Mouse (Mus musculus): Measurements from ENCODE around the gene Plcd1. TPM values are rescaled to one million over a fixed set of nuclear protein-coding genes. Genes with fewer than 3 reads are reported as not detected.
A peak's percentile ranks its signal among the peaks of the same experiment; 100 is the strongest.

Plcd1 gene
- polyA plus RNA-seq, 1 experiment from 2014 or later = 1.6 TPM

DNA sequence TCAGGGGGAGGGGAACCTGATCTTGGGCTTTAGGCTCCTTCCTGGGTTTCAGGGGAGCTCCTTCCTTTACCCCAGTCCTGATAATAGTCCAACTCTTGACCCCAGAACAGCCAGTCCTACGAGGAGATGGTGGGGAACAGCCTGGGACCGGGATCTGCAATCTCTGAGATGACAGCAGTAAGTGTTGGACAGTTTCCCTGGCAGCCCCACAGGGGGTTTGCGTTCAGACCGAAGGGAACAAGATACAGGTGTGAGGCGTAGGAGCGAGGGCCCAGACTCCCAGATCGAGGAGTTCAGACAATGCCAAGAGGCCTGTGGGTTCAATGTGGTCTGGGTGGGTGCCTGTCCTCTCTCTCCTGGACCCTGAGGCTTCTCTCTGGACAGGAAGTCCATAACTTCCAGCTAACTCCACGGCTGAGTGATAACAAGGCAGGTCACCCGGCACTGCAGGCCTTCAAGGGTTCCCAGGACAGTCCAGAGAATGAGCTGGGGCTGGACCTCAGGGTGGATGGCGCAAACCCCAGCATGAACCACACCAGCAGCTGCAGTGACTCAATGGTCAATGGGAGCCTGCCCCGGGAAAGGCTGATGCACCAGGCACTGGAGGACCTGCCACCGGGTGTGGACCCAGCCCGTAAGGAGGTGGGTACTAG lies 23.0 kb downstream of the Plcd1 start:
- ATAC-seq (ENCODE audit: low read depth) = no peak
- DNase-seq = no peak
- Histone ChIP-seq H3K9ac (no peak overlapping the region), H3K4me3 (replicated peaks) (no peak overlapping the region), H3K36me3 (no peaks in the 10 kb centered on the region), H3K4me1 (replicated peaks) (0 out of 2 replicates have a peak, but pooled peaks cover 3% of the 10 kb centered on the region), H3K4me2 (no peak overlapping the region), H3K9me3 (replicated peaks) (no peaks in the 10 kb centered on the region), H3K27ac (no peak overlapping the region), H3K27me3 (no peaks in the 10 kb centered on the region)
- 64% methylated on average over 13 of the region's 13 CpGs for WGBS (ENCODE audit: insufficient replicate concordance)

DNA sequence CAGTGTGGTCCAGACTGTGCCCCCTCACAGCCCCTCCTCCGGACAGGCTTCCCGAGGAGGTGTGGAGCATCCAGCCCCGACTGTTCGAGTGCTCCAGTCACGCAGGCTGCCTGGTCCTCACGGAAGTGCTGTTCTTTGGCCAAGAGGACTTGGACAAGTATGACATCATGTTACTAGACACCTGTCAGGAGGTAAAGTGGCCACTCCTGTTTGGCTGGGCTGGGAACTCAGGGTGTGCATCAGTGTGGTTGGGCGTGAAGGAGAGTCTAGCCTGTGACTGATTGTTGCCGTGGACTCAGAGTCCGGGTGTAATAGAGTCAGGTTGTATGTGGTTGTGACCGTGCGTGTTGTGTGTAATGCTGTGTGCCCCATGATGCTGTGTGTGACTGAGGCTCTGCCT lies 25.0 kb downstream of the Plcd1 start:
- Histone ChIP-seq H3K4me3 (replicated peaks) (no peak overlapping the region), H3K4me2 (no peak overlapping the region), H3K9ac (no peak overlapping the region), H3K27me3 (no peaks in the 10 kb centered on the region), H3K9me3 (replicated peaks) (no peaks in the 10 kb centered on the region), H3K27ac (no peak overlapping the region), H3K4me1 (replicated peaks) (peaks cover 8% of the 10 kb centered on the region), H3K36me3 (no peaks in the 10 kb centered on the region)
- no peak for DNase-seq
- no peak for ATAC-seq (ENCODE audit: low read depth)
- WGBS (ENCODE audit: insufficient replicate concordance) = 76% methylated on average over 11 of the region's 11 CpGs

DNA sequence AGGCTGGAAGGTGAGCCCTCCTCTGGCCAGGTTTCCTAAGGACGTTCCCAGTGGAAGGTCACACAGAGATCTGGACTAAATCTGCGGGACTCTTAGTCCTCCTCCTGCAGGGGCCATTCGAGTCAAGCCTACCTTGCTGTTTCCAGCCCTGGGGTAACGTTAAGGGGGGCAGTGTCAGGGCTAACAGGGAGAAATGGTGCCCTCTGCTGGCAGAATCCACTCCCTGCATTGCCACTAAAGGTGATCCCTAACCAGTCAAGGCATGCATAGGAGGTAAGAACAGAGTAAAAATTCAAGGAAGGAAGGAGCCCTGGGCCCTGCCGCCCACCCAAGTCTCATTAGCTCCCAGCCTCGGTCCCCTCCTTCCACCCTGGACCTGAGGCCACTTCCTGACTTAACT lies 25.7 kb downstream of the Plcd1 start:
- Histone ChIP-seq H3K4me3 (replicated peaks) (no peak overlapping the region), H3K4me2 (no peak overlapping the region), H3K9ac (no peak overlapping the region), H3K4me1 (replicated peaks) (peaks cover 14% of the 10 kb centered on the region), H3K9me3 (replicated peaks) (no peaks in the 10 kb centered on the region), H3K36me3 (no peaks in the 10 kb centered on the region), H3K27ac (no peak overlapping the region), H3K27me3 (no peaks in the 10 kb centered on the region)
- WGBS (ENCODE audit: insufficient replicate concordance) = 8% methylated on average over 6 of the region's 6 CpGs
- DNase-seq = peak; percentile 42
- no peak for ATAC-seq (ENCODE audit: low read depth)

DNA sequence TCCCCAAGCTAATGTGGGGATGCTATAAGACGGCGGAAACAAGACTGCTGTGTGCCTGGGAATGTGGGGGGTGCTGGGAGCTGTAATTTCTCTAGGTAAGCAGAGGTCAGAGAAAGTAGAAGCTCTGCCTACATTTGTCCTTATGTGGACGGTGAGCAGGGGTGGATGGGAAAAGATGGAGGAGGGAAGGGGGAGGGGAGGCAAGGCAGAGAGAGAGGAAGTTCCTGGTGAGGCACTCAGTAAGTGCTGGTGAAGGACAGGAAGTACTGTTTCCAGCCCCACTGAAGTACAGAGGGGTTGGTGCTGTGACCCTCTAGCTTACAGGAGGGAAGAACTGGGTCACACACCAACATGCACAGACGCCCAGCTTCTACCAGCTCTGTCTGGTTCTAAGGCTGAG lies 29.0 kb downstream of the Plcd1 start:
- H3K36me3 ChIP-seq = no peaks in the 10 kb centered on the region
- no peaks in the 10 kb centered on the region for H3K9me3 ChIP-seq (replicated peaks)
- no peak for DNase-seq
- H3K27ac ChIP-seq = no peak overlapping the region
- no peak overlapping the region for H3K9ac ChIP-seq
- no peak for ATAC-seq (ENCODE audit: low read depth)
- no peaks in the 10 kb centered on the region for H3K27me3 ChIP-seq
- WGBS (ENCODE audit: insufficient replicate concordance) = 40% methylated on average over 4 of the region's 4 CpGs
- H3K4me3 ChIP-seq (replicated peaks) = no peak overlapping the region
- H3K4me1 ChIP-seq (replicated peaks) = peaks cover 14% of the 10 kb centered on the region
- H3K4me2 ChIP-seq = peak overlapping the region; percentile 29; the same call in 1 of the 2 replicates

DNA sequence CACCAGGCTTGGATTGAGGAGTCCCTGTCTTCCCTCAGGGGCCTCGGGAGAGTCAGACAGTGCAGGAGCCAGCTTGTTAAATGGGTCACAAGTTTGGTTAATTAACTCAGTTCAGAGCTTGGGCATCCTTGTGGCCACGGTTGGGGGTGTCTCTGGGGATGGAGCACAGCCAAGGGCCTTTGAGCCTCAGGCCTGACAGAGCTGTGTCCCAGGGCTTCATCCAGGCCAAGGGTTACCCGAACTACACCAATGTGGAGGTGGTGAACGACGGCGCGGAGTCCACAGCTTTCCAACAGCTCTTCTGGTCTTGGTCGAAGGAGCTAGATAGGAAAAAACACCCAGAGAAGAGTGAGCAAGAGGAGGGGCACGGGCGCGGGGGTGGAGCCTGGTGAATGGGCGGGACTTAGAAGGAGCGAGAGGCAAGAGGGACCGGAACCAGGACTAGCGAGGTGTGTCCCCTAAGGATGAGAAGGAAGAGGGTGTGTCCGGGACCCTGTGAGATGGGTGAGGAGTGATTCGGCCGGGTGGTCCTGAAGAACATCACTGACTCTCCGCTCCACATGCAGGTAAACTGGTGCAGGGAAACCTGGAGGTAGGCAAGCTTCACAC lies 30.2 kb downstream of the Plcd1 start:
- WGBS (ENCODE audit: insufficient replicate concordance) = 32% methylated on average over 19 of the region's 19 CpGs
- peaks cover 14% of the 10 kb centered on the region for H3K4me1 ChIP-seq (replicated peaks)
- no peak overlapping the region for H3K9ac ChIP-seq
- DNase-seq (peak; percentile 31), ATAC-seq (ENCODE audit: low read depth) (0 out of 2 replicates have a peak, but pooled peaks have one; percentile 21)
- H3K36me3 ChIP-seq = no peaks in the 10 kb centered on the region
- no peaks in the 10 kb centered on the region for H3K27me3 ChIP-seq
- peak overlapping the region; percentile 29; the same call in 1 of the 2 replicates for H3K4me2 ChIP-seq
- no peak overlapping the region for H3K4me3 ChIP-seq (replicated peaks)
- no peaks in the 10 kb centered on the region for H3K9me3 ChIP-seq (replicated peaks)
- H3K27ac ChIP-seq = no peak overlapping the region

DNA sequence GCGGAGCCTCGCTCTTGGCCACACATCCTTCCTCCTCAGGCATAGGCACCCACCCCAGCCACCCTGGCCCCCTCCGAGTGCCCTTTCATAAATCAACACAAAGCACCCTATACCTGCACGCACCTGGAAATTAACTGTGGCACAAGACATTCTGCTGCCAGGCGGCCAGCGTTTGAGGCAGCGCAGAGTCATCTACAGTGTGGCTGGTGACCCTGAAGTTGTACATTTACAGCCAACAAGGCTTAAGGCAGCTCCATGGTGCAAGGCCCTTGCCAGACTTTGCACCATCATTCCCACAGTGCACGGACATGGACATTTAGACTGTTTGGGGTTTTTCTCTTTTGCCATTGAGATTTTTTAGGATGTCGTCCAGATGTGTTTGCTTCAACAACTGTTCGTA lies 32.6 kb downstream of the Plcd1 start:
- Histone ChIP-seq H3K4me1 (replicated peaks) (peaks cover 11% of the 10 kb centered on the region), H3K9ac (no peak overlapping the region), H3K36me3 (no peaks in the 10 kb centered on the region), H3K27ac (no peak overlapping the region), H3K4me2 (no peak overlapping the region), H3K4me3 (replicated peaks) (no peak overlapping the region), H3K9me3 (replicated peaks) (no peaks in the 10 kb centered on the region), H3K27me3 (no peaks in the 10 kb centered on the region)
- DNase-seq (no peak), ATAC-seq (ENCODE audit: low read depth) (no peak)
- WGBS (ENCODE audit: insufficient replicate concordance) = 75% methylated on average over 10 of the region's 10 CpGs

DNA sequence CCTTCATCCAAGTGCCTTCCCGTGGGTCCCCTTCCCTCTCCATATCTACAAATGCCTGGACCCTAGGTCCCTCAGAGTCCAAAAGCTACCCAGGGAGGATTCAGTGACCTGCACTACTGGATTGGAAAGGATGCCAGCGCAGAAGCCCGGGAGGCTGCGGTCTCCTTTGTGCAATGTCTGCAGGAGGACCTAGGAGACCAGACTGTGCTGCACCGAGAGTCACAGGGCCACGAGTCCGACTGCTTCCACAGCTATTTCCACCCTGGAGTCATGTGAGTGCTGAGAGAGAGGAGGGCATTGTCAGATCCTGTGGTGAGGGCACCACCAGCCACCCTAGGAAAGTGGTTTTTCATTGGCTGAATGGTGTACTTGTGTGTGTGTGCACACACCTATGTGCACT lies 35.1 kb downstream of the Plcd1 start:
- Histone ChIP-seq H3K27ac (no peak overlapping the region), H3K4me1 (replicated peaks) (peaks cover 9% of the 10 kb centered on the region), H3K9ac (no peak overlapping the region), H3K27me3 (peaks cover 11% of the 10 kb centered on the region), H3K4me3 (replicated peaks) (no peak overlapping the region), H3K36me3 (no peaks in the 10 kb centered on the region), H3K4me2 (no peak overlapping the region), H3K9me3 (replicated peaks) (no peaks in the 10 kb centered on the region)
- DNase-seq (no peak), ATAC-seq (ENCODE audit: low read depth) (no peak)
- 75% methylated on average over 7 of the region's 7 CpGs for WGBS (ENCODE audit: insufficient replicate concordance)

DNA sequence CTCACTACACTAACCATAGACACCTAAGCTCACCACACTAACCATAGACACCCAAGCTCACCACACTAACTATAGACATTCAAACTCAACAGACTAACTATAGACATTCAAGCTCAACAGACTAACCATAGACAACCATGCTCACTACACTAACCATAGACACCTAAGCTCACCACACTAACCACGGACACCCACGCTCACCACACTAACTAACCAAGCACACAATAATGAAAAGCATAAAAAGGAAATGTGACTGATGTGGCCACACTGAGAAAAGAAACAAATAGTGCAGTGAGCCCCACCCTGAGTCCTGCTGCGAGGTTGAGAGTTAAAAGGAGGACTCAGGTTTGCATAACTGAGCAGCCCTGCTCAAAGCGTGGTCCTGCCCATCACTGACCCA lies 38.0 kb downstream of the Plcd1 start:
- H3K4me2 ChIP-seq = no peak overlapping the region
- peaks cover 32% of the 10 kb centered on the region for H3K27me3 ChIP-seq
- 62% methylated on average over 4 of the region's 4 CpGs for WGBS (ENCODE audit: insufficient replicate concordance)
- H3K9me3 ChIP-seq (replicated peaks) = no peaks in the 10 kb centered on the region
- H3K9ac ChIP-seq = no peak overlapping the region
- DNase-seq = no peak
- H3K4me1 ChIP-seq (replicated peaks) = peaks cover 8% of the 10 kb centered on the region; the same call in 1 of the 2 replicates
- ATAC-seq (ENCODE audit: low read depth) = no peak
- no peaks in the 10 kb centered on the region for H3K36me3 ChIP-seq
- H3K27ac ChIP-seq = no peak overlapping the region
- no peak overlapping the region for H3K4me3 ChIP-seq (replicated peaks)

DNA sequence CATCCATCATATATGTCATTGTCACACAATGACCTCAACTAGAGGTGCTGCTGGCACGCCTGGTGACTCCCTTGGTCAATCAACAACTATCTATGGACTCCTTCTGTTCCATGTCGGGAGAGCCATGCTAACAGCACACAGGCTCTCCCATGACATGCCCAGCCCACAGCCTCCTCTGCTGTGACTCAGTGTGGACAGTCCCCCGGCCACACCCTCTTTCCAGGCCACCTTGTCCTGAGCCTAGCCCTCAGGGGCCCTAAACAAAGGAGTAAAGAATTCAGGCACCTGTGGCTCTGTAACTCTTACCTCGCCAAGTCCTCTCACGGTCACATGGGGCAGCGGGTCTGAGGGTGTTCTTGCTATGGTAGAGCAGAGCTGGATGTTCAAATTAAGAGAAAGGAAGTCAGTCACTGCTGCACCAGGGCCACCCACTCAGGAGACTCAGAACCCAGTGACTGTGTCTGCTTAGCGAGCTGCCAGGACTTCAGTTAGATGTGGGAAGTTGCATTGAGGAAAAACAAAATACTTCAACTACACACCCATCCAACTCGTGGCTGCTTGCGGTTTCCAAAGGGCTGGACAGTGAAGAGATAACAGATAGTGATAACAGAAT lies 39.2 kb downstream of the Plcd1 start:
- peaks cover 32% of the 10 kb centered on the region for H3K27me3 ChIP-seq
- no peaks in the 10 kb centered on the region for H3K9me3 ChIP-seq (replicated peaks)
- WGBS (ENCODE audit: insufficient replicate concordance) = 49% methylated on average over 9 of the region's 9 CpGs
- DNase-seq (no peak), ATAC-seq (ENCODE audit: low read depth) (no peak)
- no peak overlapping the region for H3K4me3 ChIP-seq (replicated peaks)
- no peak overlapping the region for H3K27ac ChIP-seq
- no peak overlapping the region for H3K4me2 ChIP-seq
- H3K9ac ChIP-seq = no peak overlapping the region
- peaks cover 14% of the 10 kb centered on the region for H3K4me1 ChIP-seq (replicated peaks)
- H3K36me3 ChIP-seq = no peaks in the 10 kb centered on the region

DNA sequence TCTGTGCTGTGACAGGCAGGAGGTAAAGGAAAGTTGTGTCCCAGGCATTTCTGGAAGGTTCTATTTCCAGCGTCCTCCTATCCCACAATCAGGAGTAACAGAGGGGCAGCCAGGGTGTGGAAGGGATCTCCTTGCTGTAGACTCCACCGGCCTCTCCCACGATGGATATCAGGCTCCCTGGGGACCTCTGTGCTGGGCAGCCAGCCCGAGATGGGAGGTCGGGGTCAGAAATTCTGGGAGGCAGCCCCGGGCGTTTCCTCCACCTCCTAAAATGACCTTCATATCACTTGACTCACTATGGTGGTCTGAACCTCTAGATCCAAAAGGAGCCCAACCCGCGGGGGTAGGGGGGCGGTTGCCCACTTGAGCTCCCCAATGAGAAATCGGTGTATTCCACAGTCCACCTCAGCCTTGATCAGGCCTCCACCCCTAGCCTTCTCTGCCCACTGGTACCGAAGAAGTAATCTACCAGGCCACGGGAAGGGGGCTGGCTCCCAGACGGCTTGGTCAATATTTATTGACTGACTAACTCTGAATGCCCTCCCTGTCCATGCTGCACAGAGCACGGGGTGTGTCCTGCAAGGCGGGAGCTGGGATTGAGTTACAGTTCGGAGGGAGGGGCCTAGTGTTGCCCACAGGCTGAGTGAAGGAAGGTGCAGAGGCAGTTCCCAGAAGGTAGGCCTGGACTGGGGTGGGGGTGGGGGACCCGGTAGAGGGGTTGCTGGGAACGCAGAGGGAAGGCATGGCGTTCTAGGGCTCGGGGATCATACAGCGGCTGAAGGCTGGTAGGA lies 41.0 kb downstream of the Plcd1 start, which contains the start of gene Vill:
TSS of gene Vill (plus strand) at position 625 of the 791 bp plus-strand sequence.
- H3K9ac ChIP-seq = 0 out of 2 replicates have a peak within 1 kb of the TSS, but pooled peaks have one; percentile 19
- WGBS (ENCODE audit: insufficient replicate concordance) = 29% methylated on average over 22 of the region's 22 CpGs
- no peaks in the 10 kb centered on the region for H3K9me3 ChIP-seq (replicated peaks)
- H3K4me1 ChIP-seq (replicated peaks) = peaks cover 29% of the 10 kb centered on the region
- no peaks in the 10 kb centered on the region for H3K36me3 ChIP-seq
- DNase-seq = no peak
- H3K27ac ChIP-seq = no peak within 1 kb of the TSS
- peak within 1 kb of the TSS; percentile 54 for H3K4me2 ChIP-seq
- peak; percentile 49 for ATAC-seq (ENCODE audit: low read depth)
- H3K4me3 ChIP-seq (replicated peaks) = peak within 1 kb of the TSS; percentile 39
- H3K27me3 ChIP-seq = peaks cover 32% of the 10 kb centered on the region

DNA sequence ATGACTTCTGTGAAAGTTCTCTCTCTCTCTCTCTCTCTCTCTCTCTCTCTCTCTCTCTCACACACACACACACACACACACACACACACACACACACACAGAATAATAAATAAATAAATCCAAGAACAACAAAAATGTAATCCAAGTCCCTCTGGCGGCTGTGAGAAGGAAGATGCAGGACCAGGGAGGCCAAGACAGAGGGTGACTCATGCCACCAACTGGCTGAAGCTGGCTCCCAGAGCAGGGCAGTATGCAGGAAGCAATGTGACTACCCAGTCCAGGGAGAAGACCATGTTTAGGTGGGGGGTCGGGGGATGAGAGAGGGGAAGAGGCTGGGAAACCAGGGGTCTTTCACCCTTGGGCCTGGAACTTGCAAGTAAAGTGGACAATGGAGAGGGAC lies 42.1 kb downstream of the Plcd1 start:
- no peak for ATAC-seq (ENCODE audit: low read depth)
- H3K4me3 ChIP-seq (replicated peaks) = no peak overlapping the region
- peaks cover 35% of the 10 kb centered on the region for H3K4me1 ChIP-seq (replicated peaks)
- H3K9me3 ChIP-seq (replicated peaks) = no peaks in the 10 kb centered on the region
- no peak for DNase-seq
- peaks cover 32% of the 10 kb centered on the region for H3K27me3 ChIP-seq
- H3K4me2 ChIP-seq = no peak overlapping the region
- H3K36me3 ChIP-seq = no peaks in the 10 kb centered on the region
- WGBS (ENCODE audit: insufficient replicate concordance) = 46% methylated on average over 2 of the region's 2 CpGs
- H3K27ac ChIP-seq = no peak overlapping the region
- H3K9ac ChIP-seq = no peak overlapping the region
